Mouse (Mus musculus): ENCODE measurements around the gene Tars.

Tars gene

DNA sequence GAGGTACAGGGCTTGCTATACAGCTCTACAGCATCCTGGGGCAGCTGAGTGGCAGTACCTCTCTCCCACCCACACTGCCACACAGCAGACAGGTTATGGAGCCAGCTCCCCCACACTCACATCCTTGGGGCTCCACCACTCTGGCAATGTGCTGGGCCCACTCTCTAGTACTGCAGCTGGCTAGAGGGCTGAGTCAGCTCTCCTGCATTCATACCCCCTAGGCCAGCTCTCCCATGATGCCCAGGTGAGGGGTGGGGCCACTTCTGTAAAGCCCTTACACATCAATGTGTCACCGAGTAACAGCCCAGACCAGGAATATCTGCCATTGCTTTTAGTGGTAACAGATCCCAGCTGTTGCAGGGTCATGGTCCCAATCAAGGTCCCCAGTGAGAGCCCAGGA, 38.6 kb downstream of the Tars start:
- DNase-seq, result no peak

DNA sequence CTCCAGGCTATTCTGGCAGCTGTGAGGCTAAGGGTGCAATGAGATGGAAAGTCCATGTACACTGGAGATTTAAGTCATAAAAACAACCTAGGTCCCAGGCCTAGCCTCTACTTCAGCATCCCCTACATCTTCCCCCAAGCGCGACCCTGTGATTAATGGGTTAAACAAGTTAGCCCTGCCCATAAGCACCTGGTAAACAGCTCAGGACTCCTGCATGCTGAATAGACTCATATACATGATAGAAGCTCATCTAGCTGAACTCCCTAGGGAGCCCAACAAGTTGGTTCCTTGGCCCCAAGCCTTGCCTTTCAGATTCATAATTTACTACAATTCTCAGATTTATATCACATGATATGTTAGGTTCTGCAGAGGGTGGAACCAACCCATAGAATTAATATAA, 42.0 kb downstream of the Tars start:
- DNase-seq, result no peak

DNA sequence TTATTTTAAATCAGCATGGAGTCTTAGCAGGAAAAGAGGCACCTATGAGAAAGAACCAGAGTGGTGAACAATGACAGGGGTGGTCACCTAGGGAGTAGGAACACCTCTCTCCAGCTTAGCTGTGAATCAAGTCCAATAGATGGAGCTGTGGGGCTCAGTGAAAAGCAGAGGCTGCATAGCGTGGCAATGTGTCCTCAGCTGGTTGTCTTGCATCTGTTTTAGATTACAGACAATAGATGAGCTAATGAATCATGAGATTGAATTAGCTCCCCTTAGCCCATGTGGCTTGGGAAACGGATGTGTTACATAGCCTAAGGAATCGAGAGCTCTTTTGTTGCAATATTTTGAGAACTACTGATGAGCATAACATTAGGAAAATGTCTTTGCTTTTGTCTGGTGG, 43.6 kb downstream of the Tars start:
- DNase-seq, result no peak

DNA sequence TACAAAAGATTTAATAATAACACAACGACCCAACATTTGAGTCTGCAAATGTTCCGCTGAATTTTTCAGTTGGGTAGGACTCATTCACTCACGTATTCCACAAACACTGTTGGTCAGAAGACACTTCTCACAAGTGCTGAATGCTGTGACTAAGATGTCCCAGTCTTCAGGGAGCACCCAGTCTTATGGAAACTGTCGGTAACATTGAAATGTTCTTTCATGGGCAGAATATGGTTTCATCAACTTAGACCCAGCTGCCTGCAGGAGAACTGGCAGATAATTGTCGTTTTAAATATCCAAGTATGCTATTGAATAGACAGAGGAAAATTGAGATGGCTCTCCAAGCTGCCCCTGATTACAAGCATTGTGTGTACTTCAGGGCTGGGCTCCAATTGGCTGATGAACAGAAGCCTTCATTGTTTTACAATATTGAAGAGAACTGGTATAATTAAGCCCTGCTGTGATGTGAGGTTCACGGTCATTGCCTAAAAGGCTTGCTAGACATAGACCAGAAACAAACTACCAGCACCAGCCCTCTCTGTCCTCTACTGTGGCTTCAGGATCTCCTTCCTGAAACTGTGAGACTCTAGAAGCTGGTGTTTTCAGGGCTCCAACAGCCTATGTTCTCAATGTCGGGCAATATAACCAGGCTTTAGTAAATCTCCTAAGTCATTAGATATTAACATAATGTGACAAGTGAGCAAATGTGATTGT, 59.8 kb downstream of the Tars start:
- DNase-seq, result no peak
